Mouse (Mus musculus) MEL (cell line): ENCODE data around the gene Psme3. TPM values are rescaled to one million over a fixed set of nuclear protein-coding genes. Genes with fewer than 3 reads are reported as not detected.

ENCODE experiments used
- DNase-seq: peaks from one replicate; pipeline ENCODE4 v3.0.0; 2011; ENCODE audit warnings: low read depth, low spot score
- H3K27ac ChIP-seq: 2 replicates; pipeline ENCODE4 v1.5.1; 2012; ENCODE audit warnings: low read depth, mild to moderate bottlenecking, control low read depth, low read length, moderate library complexity; ENCODE audit not compliant: control insufficient read depth
- H3K27me3 ChIP-seq, 2 experiments: fragments of 150-350 bp in 1 of 2; sonication (generic) in 1 of 2; 2 replicates each; pipeline ENCODE4 v1.6.1; 2012; ENCODE audit warnings: low read length in 2 of 2, mild to moderate bottlenecking in 2 of 2, improper control_type of control experiment in 1 of 2, moderate library complexity in 1 of 2; ENCODE audit not compliant: insufficient read depth in 2 of 2, control insufficient read depth in 1 of 2
- H3K36me3 ChIP-seq, 2 experiments: 2 replicates each; pipeline ENCODE4 v1.6.1; 2012 to 2014; ENCODE audit warnings: low read length in 2 of 2, improper control_type of control experiment in 1 of 2, inconsistent platforms in 1 of 2, mild to moderate bottlenecking in 1 of 2; ENCODE audit not compliant: insufficient read depth in 2 of 2, control insufficient read depth in 1 of 2
- H3K4me1 ChIP-seq, 2 experiments: fragments of 150-350 bp in 1 of 2; sonication (generic) in 1 of 2; 2 replicates each; pipeline ENCODE4 v1.6.1; 2012; ENCODE audit warnings: low read length in 2 of 2, improper control_type of control experiment in 1 of 2, mild to moderate bottlenecking in 1 of 2; ENCODE audit not compliant: insufficient read depth in 2 of 2, control insufficient read depth in 1 of 2
- H3K4me3 ChIP-seq, 2 experiments: fragments of 150-350 bp in 1 of 2; sonication (generic) in 1 of 2; 2 replicates each; pipeline ENCODE4 v1.5.1; 2012; ENCODE audit warnings: low read depth in 2 of 2, low read length in 2 of 2, mild to moderate bottlenecking in 2 of 2, moderate library complexity in 2 of 2, control low read depth in 1 of 2, improper control_type of control experiment in 1 of 2; ENCODE audit not compliant: control insufficient read depth in 1 of 2, insufficient read depth in 1 of 2
- H3K79me2 ChIP-seq: 2 replicates; pipeline ENCODE4 v1.6.1; 2012; ENCODE audit warnings: mild to moderate bottlenecking, low read length, moderate library complexity; ENCODE audit not compliant: control insufficient read depth, poor library complexity, insufficient read depth
- H3K9ac ChIP-seq: 2 replicates; pipeline ENCODE4 v1.6.1; 2012; ENCODE audit warnings: low read depth, mild to moderate bottlenecking, control low read depth, low read length, moderate library complexity; ENCODE audit not compliant: control insufficient read depth, poor library complexity, severe bottlenecking
- H3K9me3 ChIP-seq: fragments of 150-350 bp; sonication (generic); replicated peaks from 2 replicates; pipeline ENCODE4 v1.6.1; 2012; ENCODE audit warnings: mild to moderate bottlenecking, low read length, improper control_type of control experiment, moderate library complexity; ENCODE audit not compliant: insufficient read depth
- BHLHE40 ChIP-seq: IDR thresholded peaks from 2 replicates; pipeline ENCODE4 v1.6.1; 2012; ENCODE audit warnings: low read depth, mild to moderate bottlenecking, inconsistent platforms, low read length, improper control_type of control experiment, borderline replicate concordance
- CHD1 ChIP-seq: IDR thresholded peaks from 2 replicates; pipeline ENCODE4 v1.6.1; 2012; ENCODE audit warnings: low read depth, mild to moderate bottlenecking, inconsistent platforms, low read length, improper control_type of control experiment
- ETS1 ChIP-seq: IDR thresholded peaks from 2 replicates; pipeline ENCODE4 v1.6.1; 2012; ENCODE audit warnings: low read depth, mild to moderate bottlenecking, inconsistent platforms, low read length, improper control_type of control experiment, moderate library complexity
- GABPA ChIP-seq: IDR thresholded peaks from 2 replicates; pipeline ENCODE4 v1.6.1; 2012; ENCODE audit warnings: low read depth, mild to moderate bottlenecking, inconsistent platforms, low read length, improper control_type of control experiment, moderate library complexity
- GATA1 ChIP-seq: IDR thresholded peaks from 2 replicates; pipeline ENCODE4 v1.6.1; 2011; ENCODE audit warnings: low read depth, low read length, improper control_type of control experiment
- JUND ChIP-seq: IDR thresholded peaks from 2 replicates; pipeline ENCODE4 v1.6.1; 2011; ENCODE audit warnings: low read depth, mild to moderate bottlenecking, improper control_type of control experiment, low read length
- KAT2A ChIP-seq: conservative IDR thresholded peaks from 2 replicates; pipeline ENCODE4 v1.6.1; 2012; ENCODE audit warnings: low read depth, low read length, improper control_type of control experiment, inconsistent platforms
- MAX ChIP-seq: IDR thresholded peaks from 2 replicates; pipeline ENCODE4 v1.6.1; 2011; ENCODE audit warnings: low read length, improper control_type of control experiment
- MXI1 ChIP-seq: IDR thresholded peaks from 2 replicates; pipeline ENCODE4 v1.6.1; 2011; ENCODE audit warnings: mild to moderate bottlenecking, low read depth, low read length, improper control_type of control experiment
- MYB ChIP-seq: IDR thresholded peaks from 2 replicates; pipeline ENCODE4 v1.6.1; 2011; ENCODE audit warnings: mild to moderate bottlenecking, low read depth, low read length, improper control_type of control experiment
- MYC ChIP-seq: IDR thresholded peaks from 2 replicates; pipeline ENCODE4 v1.6.1; 2011; ENCODE audit warnings: low read depth, mild to moderate bottlenecking, low read length, improper control_type of control experiment, moderate library complexity
- NELFE ChIP-seq: IDR thresholded peaks from 2 replicates; pipeline ENCODE4 v1.6.1; 2011; ENCODE audit warnings: low read depth, low read length, improper control_type of control experiment
- POLR2A ChIP-seq, 2 experiments: IDR thresholded peaks; 2 replicates each; pipeline ENCODE4 v1.6.1; 2011 to 2012; ENCODE audit warnings: low read length in 2 of 2, mild to moderate bottlenecking in 2 of 2, control low read depth in 1 of 2, improper control_type of control experiment in 1 of 2, low read depth in 1 of 2, moderate library complexity in 1 of 2; ENCODE audit not compliant: control insufficient read depth in 1 of 2, insufficient read depth in 1 of 2, poor library complexity in 1 of 2
- RCOR1 ChIP-seq: IDR thresholded peaks from 2 replicates; pipeline ENCODE4 v1.6.1; 2012; ENCODE audit warnings: low read depth, mild to moderate bottlenecking, inconsistent platforms, low read length, improper control_type of control experiment
- TAL1 ChIP-seq: IDR thresholded peaks from 2 replicates; pipeline ENCODE4 v1.6.1; 2012; ENCODE audit warnings: mild to moderate bottlenecking, inconsistent platforms, low read length, moderate library complexity, mixed read lengths
- USF1 ChIP-seq: IDR thresholded peaks from 2 replicates; pipeline ENCODE4 v1.6.1; 2014; ENCODE audit warnings: low read depth, mild to moderate bottlenecking, inconsistent platforms, low read length, improper control_type of control experiment, moderate library complexity
- USF2 ChIP-seq, 2 experiments: IDR thresholded peaks; 2 replicates each; pipeline ENCODE4 v1.6.1; 2011 to 2012; ENCODE audit warnings: improper control_type of control experiment in 2 of 2, low read length in 2 of 2, borderline replicate concordance in 1 of 2, inconsistent platforms in 1 of 2, low read depth in 1 of 2, mild to moderate bottlenecking in 1 of 2; ENCODE audit not compliant: insufficient read depth in 1 of 2
- ZKSCAN1 ChIP-seq: IDR thresholded peaks from 2 replicates; pipeline ENCODE4 v1.6.1; 2012; ENCODE audit warnings: low read depth, mild to moderate bottlenecking, inconsistent platforms, low read length, improper control_type of control experiment, moderate library complexity
- polyA plus RNA-seq, 2 experiments: library from polyadenylated mRNA; stranded (reverse) in 1 of 2; unstranded in 1 of 2; fragments of >175 nt in 1 of 2; fragments of >200 nt in 1 of 2; gene quantifications; 2 replicates each; pipeline versions ENCODE4 v1.2.1 to v1.2.4; 2012; ENCODE audit warnings: low replicate concordance in 2 of 2, low read depth in 1 of 2; ENCODE audit not compliant: insufficient read length in 2 of 2, insufficient read depth in 1 of 2, missing spikeins in 1 of 2
- total RNA-seq: library from RNA; depleted of rRNA; stranded (reverse); fragments of 300-350 nt; gene quantifications from 2 replicates; pipeline ENCODE4 v1.2.3, GENCODE M21; 2012

Psme3 gene
- total and polyA plus RNA-seq, 3 experiments, result 139 to 446 (median 369) TPM

DNA sequence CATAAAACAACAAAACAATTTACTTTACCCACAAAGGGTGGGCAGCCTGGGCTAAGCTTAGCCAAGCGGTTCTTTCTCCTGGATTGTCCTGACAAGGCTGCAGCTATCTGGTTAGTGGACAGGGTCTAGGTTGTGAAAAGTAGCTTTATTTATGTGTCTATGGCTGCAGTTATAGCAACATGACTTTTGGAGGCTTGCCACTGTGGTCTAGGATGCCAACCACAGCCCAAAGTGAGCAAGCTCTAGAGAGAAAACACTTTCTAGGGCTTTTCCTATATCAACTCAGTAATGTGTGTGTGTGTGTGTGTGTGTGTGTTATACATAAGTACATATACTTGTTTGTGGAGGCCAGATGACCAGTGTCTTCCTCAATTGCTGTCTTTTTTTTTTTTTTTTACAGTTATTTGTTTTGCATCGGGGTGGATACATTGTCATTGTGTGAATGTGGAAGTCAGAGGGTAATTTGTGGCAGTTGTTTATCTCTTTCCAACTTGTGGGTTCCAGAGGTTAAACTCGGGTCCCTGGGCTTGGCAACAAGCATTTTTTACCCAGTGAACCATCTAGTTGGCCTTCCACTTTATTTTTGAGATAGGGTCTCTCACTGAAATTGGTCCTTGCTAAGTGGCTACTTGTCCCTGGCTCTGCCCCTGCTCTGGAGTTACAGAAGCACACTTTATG is 41.6 kb downstream of the Psme3 start (continued):
- TF ChIP-seq MAX, result no peak
- peak; percentile 79 for TF ChIP-seq RCOR1
- no peak for TF ChIP-seq NELFE

- H3K4me3 ChIP-seq, result no peak overlapping the region
- H3K36me3 ChIP-seq, result peaks cover 0 to 15% of the 10 kb centered on the region in 2 experiments; a peak in 2 of 4 replicates
- no peaks in the 10 kb centered on the region for H3K9me3 ChIP-seq
- 0 out of 4 replicates have a peak, but pooled peaks cover 0 to 3% of the 10 kb centered on the region in 2 experiments for H3K27me3 ChIP-seq
- H3K9ac ChIP-seq, result no peak overlapping the region
- DNase-seq, result no peak
- TF ChIP-seq POLR2A (IDR thresholded peaks at IDR 0.05; ENCODE audit: control insufficient read depth in 1 of 2, insufficient read depth in 1 of 2, low read depth in 1 of 2, low read length in 2 of 2, poor library complexity in 1 of 2), result no peak
- no peak for TF ChIP-seq NELFE
- no peak for TF ChIP-seq CHD1
- no peak for TF ChIP-seq GATA1
- H3K4me1 ChIP-seq, result peaks cover 16 to 21% of the 10 kb centered on the region in 2 experiments
- H3K27ac ChIP-seq, result no peak overlapping the region
- H3K79me2 ChIP-seq, result no peaks in the 10 kb centered on the region
Observed at GRCm38 (mm10) chr11:101359776-101360175, 43.8 kb downstream of the Psme3 start.

DNA sequence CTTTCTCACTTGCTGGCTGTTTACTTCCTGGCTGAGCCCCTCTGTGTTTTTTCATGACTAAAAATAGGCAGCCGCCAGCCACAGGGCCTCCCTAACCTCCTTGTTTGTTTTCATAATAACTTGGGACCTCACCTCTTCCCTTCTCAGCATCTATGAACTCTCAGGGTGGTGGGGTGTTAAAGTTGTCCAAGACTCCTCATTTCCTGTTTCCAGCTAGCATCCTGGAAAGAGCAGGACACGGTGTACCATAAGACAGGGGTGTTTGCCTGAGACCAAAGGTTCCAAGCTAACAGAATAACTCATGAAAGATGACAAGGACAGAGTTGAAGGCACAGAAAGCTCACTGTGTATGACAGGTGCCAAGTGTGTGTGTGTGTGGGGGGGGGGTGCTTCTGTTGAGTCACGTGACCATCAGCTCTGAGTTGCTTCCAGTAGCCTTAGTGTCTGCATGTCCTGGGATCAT is 44.7 kb downstream of the Psme3 start:
- peaks cover 16 to 24% of the 10 kb centered on the region in 2 experiments for H3K4me1 ChIP-seq
- no peak overlapping the region for H3K4me3 ChIP-seq
- TF ChIP-seq JUND (no peak), TAL1 (no peak), MYB (no peak), MXI1 (no peak), GABPA (no peak), BHLHE40 (no peak; the same call in 1 of the 2 replicates), POLR2A (IDR thresholded peaks at IDR 0.05; ENCODE audit: control insufficient read depth in 1 of 2, insufficient read depth in 1 of 2, low read depth in 1 of 2, low read length in 2 of 2, poor library complexity in 1 of 2) (no peak), USF1 (peak; percentile 82), MYC (no peak), KAT2A (no peak), ETS1 (no peak), ZKSCAN1 (no peak), MAX (0 out of 2 replicates have a peak, but pooled peaks have one; percentile 14), USF2 (IDR thresholded peaks at IDR 0.05; ENCODE audit: borderline replicate concordance in 1 of 2, insufficient read depth in 1 of 2, low read depth in 1 of 2, low read length in 2 of 2) (peak in 1 of 2 experiments; percentile 43; a peak in 1 of 4 replicates)
- H3K27ac ChIP-seq, result no peak overlapping the region
- no peak overlapping the region for H3K9ac ChIP-seq
- no peaks in the 10 kb centered on the region for H3K27me3 ChIP-seq
- H3K9me3 ChIP-seq, result no peaks in the 10 kb centered on the region
- no peaks in the 10 kb centered on the region for H3K79me2 ChIP-seq
- DNase-seq, result no peak
- peaks cover 0 to 15% of the 10 kb centered on the region in 2 experiments; a peak in 2 of 4 replicates for H3K36me3 ChIP-seq
